In genomic region chr4:134955845-134956244, GRCm38 (mm10) we compare ENCODE assay signal across 12 mouse cellular contexts. TPM values are rescaled to one million over a fixed set of nuclear protein-coding genes. Genes with fewer than 3 reads are reported as not detected.
DNase-seq lines count a peak whose midpoint lies in the region; ATAC-seq lines count a peak whose summit lies in the region.
"Had no signal": no experiment of that assay in that cellular context is flagged by ENCODE, and none has a peak within 500 bp of the region (broad histone marks: within the 10 kb centered on the region; RNA-seq: fewer than 3 reads in every experiment).

No protein-coding gene starts in this region.

- H3K4me1 ChIP-seq in liver, embryonic 16.5 days (ENCODE audit: control insufficient read depth, low read depth, low read length) = peaks cover 6% of the 10 kb centered on the region
- no peaks in the 10 kb centered on the region for H3K4me1 ChIP-seq in forebrain, embryonic 11.5 days (replicated peaks; ENCODE audit: control insufficient read depth, insufficient read depth, low read length)

- H3K27me3 ChIP-seq in liver, embryonic 16.5 days (ENCODE audit: control insufficient read depth, insufficient read depth, low read depth, low read length) = peaks cover 34% of the 10 kb centered on the region
- H3K27me3 ChIP-seq in forebrain, embryonic 11.5 days (ENCODE audit: control insufficient read depth, insufficient read depth, low read length) = no peaks in the 10 kb centered on the region

- H3K27ac ChIP-seq in liver, embryonic 16.5 days (ENCODE audit: low read length) = no peak overlapping the region
- no peak overlapping the region for H3K27ac ChIP-seq in forebrain, embryonic 11.5 days (ENCODE audit: low read depth, low read length)
- H3K27ac ChIP-seq: midbrain, embryonic 10.5 days; neural tube, embryonic 13.5 days had no signal

- intact Hi-C loops in heart, postnatal 36 days (cut with DNase I) = loop anchor here (5.0 kb wide), 1 partner anchor 64 kb away; no protein-coding TSS in a partner anchor

- H3K4me3 ChIP-seq in liver, embryonic 16.5 days (ENCODE audit: low read depth, low read length) = no peak overlapping the region
- no peak overlapping the region for H3K4me3 ChIP-seq in forebrain, embryonic 11.5 days (ENCODE audit: low read depth, low read length)
- H3K4me3 ChIP-seq: heart, embryonic 12.5 days; midbrain, embryonic 10.5 days; neural tube, embryonic 13.5 days had no signal

- H3K4me2 ChIP-seq in liver, embryonic 16.5 days (ENCODE audit: low read depth, low read length) = no peak overlapping the region
- no peak overlapping the region for H3K4me2 ChIP-seq in forebrain, embryonic 11.5 days (ENCODE audit: low read depth, low read length, severe bottlenecking)
- H3K4me2 ChIP-seq: heart, embryonic 12.5 days; neural tube, embryonic 13.5 days had no signal

- H3K9ac ChIP-seq in liver, embryonic 16.5 days (ENCODE audit: low read depth, low read length) = no peak overlapping the region
- no peak overlapping the region for H3K9ac ChIP-seq in forebrain, embryonic 11.5 days (ENCODE audit: low read length)
- H3K9ac ChIP-seq: heart, embryonic 12.5 days; neural tube, embryonic 13.5 days had no signal

- DNase-seq in spleen, postnatal 36 days (ENCODE audit: low spot score in 2 of 2) = peak; percentile 34 to 35
- no peak for DNase-seq in spleen, adult 12 weeks (ENCODE audit: low spot score)
- no peak for DNase-seq in forebrain, embryonic 11.5 days (ENCODE audit: low spot score)
- DNase-seq in cerebellum, adult 8-10 months = no peak
- DNase-seq in heart, postnatal 36 days = no peak

- no peaks in the 10 kb centered on the region for H3K36me3 ChIP-seq in liver, embryonic 16.5 days (ENCODE audit: control insufficient read depth, insufficient read depth)
- H3K36me3 ChIP-seq in forebrain, embryonic 11.5 days (ENCODE audit: control insufficient read depth, insufficient read depth, low read length) = no peaks in the 10 kb centered on the region
- H3K36me3 ChIP-seq: heart, embryonic 12.5 days; midbrain, embryonic 10.5 days; neural tube, embryonic 13.5 days had no signal

- WGBS in liver, embryonic 16.5 days (ENCODE audit: insufficient replicate concordance) = 38% methylated on average over 3 of the region's 3 CpGs
- 81% methylated on average over 3 of the region's 3 CpGs for WGBS in forebrain, embryonic 11.5 days

- ATAC-seq in erythroblast, adult 5-6 weeks (replicated peaks; ENCODE audit: low FRiP score, poor library complexity, severe bottlenecking) = peak; percentile 28
- peak; percentile 21; the same call in 1 of the 2 replicates for ATAC-seq in liver, embryonic 16.5 days (ENCODE audit: low read depth)
- ATAC-seq in forebrain, embryonic 11.5 days (replicated peaks; ENCODE audit: low FRiP score) = no peak
- ATAC-seq: forebrain, embryonic 14.5 days; hindbrain, embryonic 16.5 days had no signal

- no peaks in the 10 kb centered on the region for H3K9me3 ChIP-seq in liver, embryonic 16.5 days (replicated peaks; ENCODE audit: control insufficient read depth, low read length)
- no peaks in the 10 kb centered on the region for H3K9me3 ChIP-seq in forebrain, embryonic 11.5 days (ENCODE audit: control insufficient read depth, low read length)
- H3K9me3 ChIP-seq: heart, embryonic 12.5 days; midbrain, embryonic 10.5 days; neural tube, embryonic 13.5 days had no signal

RNA-seq across cellular contexts. Expression of gene Syf2, which starts 25.1 kb away (rescaled TPM):
- 103 and 110 TPM in 2 replicates for total RNA-seq in erythroblast, adult 5-6 weeks (2015; ENCODE audit: low replicate concordance)
- 291 and 294 TPM in 2 replicates for total RNA-seq in erythroblast, adult 5-6 weeks (2017; ENCODE audit: low replicate concordance)
- polyA plus RNA-seq in liver, embryonic 16.5 days (2015; fragmentation: Nextera tagmentation; extraction: Ambion mirVana) = 43.9 and 47.8 TPM in 2 replicates
- polyA plus RNA-seq in forebrain, embryonic 11.5 days (2014; fragmentation: Nextera tagmentation; extraction: Ambion mirVana) = 59.0 and 66.7 TPM in 2 replicates
- total RNA-seq in heart, postnatal 36 days (2021) = 10 to 100 TPM; 56.1 to 65.6 TPM

RNA-seq across cellular contexts. Expression of gene Rsrp1, which starts 32.5 kb away (rescaled TPM):
- 2,585 and 2,588 TPM in 2 replicates for total RNA-seq in erythroblast, adult 5-6 weeks (2015; ENCODE audit: low replicate concordance)
- total RNA-seq in erythroblast, adult 5-6 weeks (2017; ENCODE audit: low replicate concordance) = 1,104 and 1,368 TPM in 2 replicates
- polyA plus RNA-seq in liver, embryonic 16.5 days (2015; fragmentation: Nextera tagmentation; extraction: Ambion mirVana) = 315 and 330 TPM in 2 replicates
- polyA plus RNA-seq in forebrain, embryonic 11.5 days (2014; fragmentation: Nextera tagmentation; extraction: Ambion mirVana) = 332 and 356 TPM in 2 replicates
- total RNA-seq in heart, postnatal 36 days (2021) = 100 to 1,000 TPM; 129 to 206 TPM

RNA-seq across cellular contexts. Expression of gene Tmem50a, which starts 41.0 kb away (rescaled TPM):
- total RNA-seq in erythroblast, adult 5-6 weeks (2015; ENCODE audit: low replicate concordance) = 150 and 151 TPM in 2 replicates
- total RNA-seq in erythroblast, adult 5-6 weeks (2017; ENCODE audit: low replicate concordance) = 200 and 208 TPM in 2 replicates
- polyA plus RNA-seq in liver, embryonic 16.5 days (2015; fragmentation: Nextera tagmentation; extraction: Ambion mirVana) = 79.1 and 82.5 TPM in 2 replicates
- 114 and 117 TPM in 2 replicates for polyA plus RNA-seq in forebrain, embryonic 11.5 days (2014; fragmentation: Nextera tagmentation; extraction: Ambion mirVana)
- 10 to 100 TPM; 65.8 to 71.3 TPM for total RNA-seq in heart, postnatal 36 days (2021)

Comparison
In these comparisons a context has a peak if more than half of its experiments do, and no peak if none do; other contexts are left out.
1. DNase-seq: peak in spleen, postnatal 36 days (2 of 2); none in spleen, adult 12 weeks (single experiment), forebrain, embryonic 11.5 days (single experiment), cerebellum, adult 8-10 months (single experiment) and heart, postnatal 36 days (0 of 2).
2. RNA of gene Rsrp1, which starts 32.5 kb away (total RNA-seq): 1,104 to 2,588 TPM in erythroblast, adult 5-6 weeks; 129 to 206 TPM in heart, postnatal 36 days; every median in the first group is over 4 times any median in the second.